Mouse (Mus musculus): ENCODE data around the gene Dhrs13. TPM values are rescaled to one million over a fixed set of nuclear protein-coding genes. Genes with fewer than 3 reads are reported as not detected.

Gene Dhrs13
- 1.8 TPM for polyA plus RNA-seq (2017; shearing (Covaris generic))

GRCm38 (mm10) chr11:78031947-78032808, at the start of gene Dhrs13:
Dhrs13 (plus strand) TSS chr11:78032280.

GRCm38 (mm10) chr11:77982441-77982905, 49.6 kb upstream of the Dhrs13 start, which contains the start of gene Phf12:
Phf12 (plus strand) TSS chr11:77982754.

GRCm38 (mm10) chr11:78037831-78038752, 6.0 kb downstream of the Dhrs13 start, which contains the start of gene Flot2:
Flot2 (plus strand) TSS chr11:78037931.

GRCm38 (mm10) chr11:78079961-78080921, 48.2 kb downstream of the Dhrs13 start, which contains the start of gene Eral1:
Eral1 (minus strand) TSS chr11:78080383.

Other genes starting within 250 kb of the Dhrs13 start
- 0.40 TPM for gene Gm10277, start 244.5 kb upstream of the Dhrs13 start, polyA plus RNA-seq (2017; shearing (Covaris generic))
- gene Pipox, start 138.2 kb upstream of the Dhrs13 start, polyA plus RNA-seq (2017; shearing (Covaris generic)), result 1.2 TPM
- not detected for gene Sez6, start 101.5 kb upstream of the Dhrs13 start, polyA plus RNA-seq (2017; shearing (Covaris generic))
- 24.3 TPM for gene Phf12, start 49.5 kb upstream of the Dhrs13 start, polyA plus RNA-seq (2017; shearing (Covaris generic))
- 22.8 TPM for gene Flot2, start 5.7 kb downstream of the Dhrs13 start, polyA plus RNA-seq (2017; shearing (Covaris generic))
- gene Eral1, start 48.1 kb downstream of the Dhrs13 start, polyA plus RNA-seq (2017; shearing (Covaris generic)), result 37.6 TPM
- 22.6 TPM for gene Fam222b, start 62.4 kb downstream of the Dhrs13 start, polyA plus RNA-seq (2017; shearing (Covaris generic))
- 4.9 TPM for gene Traf4, start 133.3 kb downstream of the Dhrs13 start, polyA plus RNA-seq (2017; shearing (Covaris generic))
- gene Nek8, start 144.4 kb downstream of the Dhrs13 start, polyA plus RNA-seq (2017; shearing (Covaris generic)), result 14.1 TPM
- 3.6 TPM for gene Tlcd1, start 144.4 kb downstream of the Dhrs13 start, polyA plus RNA-seq (2017; shearing (Covaris generic))
- gene Rpl23a, start 151.3 kb downstream of the Dhrs13 start, polyA plus RNA-seq (2017; shearing (Covaris generic)), result 1,683 TPM
- not detected for gene Rab34, start 156.2 kb downstream of the Dhrs13 start, polyA plus RNA-seq (2017; shearing (Covaris generic))
- gene Proca1, start 161.1 kb downstream of the Dhrs13 start, polyA plus RNA-seq (2017; shearing (Covaris generic)), result 0.67 TPM
- gene Sdf2, start 213.5 kb downstream of the Dhrs13 start, polyA plus RNA-seq (2017; shearing (Covaris generic)), result 112 TPM
- 52.5 TPM for gene Supt6, start 213.7 kb downstream of the Dhrs13 start, polyA plus RNA-seq (2017; shearing (Covaris generic))
- 91.8 TPM for gene 2610507B11Rik, start 229.5 kb downstream of the Dhrs13 start, polyA plus RNA-seq (2017; shearing (Covaris generic))